Mouse (Mus musculus): ENCODE data around the gene Slc25a16.
"Not testable (repeated sequence)": the region's sequence is repeated elsewhere in the genome, so short reads cannot be mapped to it uniquely, and the experiment has no call there.

The Slc25a16 gene

GRCm38 (mm10) chr10:62902829-62903228 is 17.6 kb upstream of the Slc25a16 start:
- in situ Hi-C loops (cut with MboI, MseI): no loop called here

- in situ Hi-C loops (cut with MboI, MseI): no loop called here
Observed at GRCm38 (mm10) chr10:62906336-62906735, 14.1 kb upstream of the Slc25a16 start.

GRCm38 (mm10) chr10:62908896-62909295 is 11.5 kb upstream of the Slc25a16 start, which contains the start of gene Tet1:
TSS of gene Tet1 (minus strand) at chr10:62908996.
- in situ Hi-C loops (cut with MboI, MseI): not testable (repeated sequence)

- in situ Hi-C loops (cut with MboI, MseI): no loop called here
Observed at GRCm38 (mm10) chr10:62911120-62911519, 9.3 kb upstream of the Slc25a16 start.

GRCm38 (mm10) chr10:62918985-62919384 is 1.4 kb upstream of the Slc25a16 start:
- in situ Hi-C loops (cut with MboI, MseI): no loop called here

- in situ Hi-C loops (cut with MboI, MseI): no loop called here
Observed at GRCm38 (mm10) chr10:62920766-62921156, 328 bp downstream of the Slc25a16 start.

GRCm38 (mm10) chr10:62924096-62924635 is 3.7 kb downstream of the Slc25a16 start:
- in situ Hi-C loops (cut with MboI, MseI): no loop called here

- in situ Hi-C loops (cut with MboI, MseI): no loop called here
Observed at GRCm38 (mm10) chr10:62932381-62932780, 11.9 kb downstream of the Slc25a16 start.

- in situ Hi-C loops (cut with MboI, MseI): no loop called here
Observed at GRCm38 (mm10) chr10:62944975-62945580, 24.6 kb downstream of the Slc25a16 start.

GRCm38 (mm10) chr10:62946738-62947471 is 26.5 kb downstream of the Slc25a16 start, which contains the start of gene Dna2:
TSS of gene Dna2 (plus strand) at chr10:62947026.
- in situ Hi-C loops (cut with MboI, MseI): no loop called here

- in situ Hi-C loops (cut with MboI, MseI): no loop called here
Observed at GRCm38 (mm10) chr10:62948551-62948950, 28.1 kb downstream of the Slc25a16 start.

GRCm38 (mm10) chr10:62963956-62964355 is 43.5 kb downstream of the Slc25a16 start:
- in situ Hi-C loops (cut with MboI, MseI): no loop called here

- in situ Hi-C loops (cut with MboI, MseI): no loop called here
Observed at GRCm38 (mm10) chr10:62965796-62966195, 45.4 kb downstream of the Slc25a16 start.

- in situ Hi-C loops (cut with MboI, MseI): no loop called here
Observed at GRCm38 (mm10) chr10:62966291-62966690, 45.9 kb downstream of the Slc25a16 start.

GRCm38 (mm10) chr10:62971821-62972220 is 51.4 kb downstream of the Slc25a16 start:
- in situ Hi-C loops (cut with MboI, MseI): no loop called here

GRCm38 (mm10) chr10:62979667-62980038 is 59.2 kb downstream of the Slc25a16 start:
- in situ Hi-C loops (cut with MboI, MseI): no loop called here

- in situ Hi-C loops (cut with MboI, MseI): no loop called here
Observed at GRCm38 (mm10) chr10:62980039-62980954, 59.9 kb downstream of the Slc25a16 start, which contains the start of gene Rufy2. TSS of gene Rufy2 (plus strand) at chr10:62980223.

- in situ Hi-C loops (cut with MboI, MseI): no loop called here
Observed at GRCm38 (mm10) chr10:62984072-62984471, 63.6 kb downstream of the Slc25a16 start.

GRCm38 (mm10) chr10:62984495-62984894 is 64.1 kb downstream of the Slc25a16 start:
- in situ Hi-C loops (cut with MboI, MseI): no loop called here

- in situ Hi-C loops (cut with MboI, MseI): no loop called here
Observed at GRCm38 (mm10) chr10:62987341-62987740, 66.9 kb downstream of the Slc25a16 start.

- in situ Hi-C loops (cut with MboI, MseI): no loop called here
Observed at GRCm38 (mm10) chr10:62990636-62991035, 70.2 kb downstream of the Slc25a16 start.

- in situ Hi-C loops (cut with MboI, MseI): no loop called here
Observed at GRCm38 (mm10) chr10:62993991-62994390, 73.6 kb downstream of the Slc25a16 start.

All from T-helper 1 cell (primary cell).